Mouse (Mus musculus): Measurements from ENCODE around the gene Gsg1.
A peak's percentile ranks its signal among the peaks of the same experiment; 100 is the strongest.

GRCm38 (mm10) chr6:135236576-135236975 is 17.6 kb downstream of the Gsg1 start:
- TF ChIP-seq CTCF (IDR thresholded peaks at IDR 0.05; ENCODE audit: low read depth), result peak; percentile 54
- no peak for TF ChIP-seq EP300 (IDR thresholded peaks at IDR 0.05; ENCODE audit: low read depth)
